Comparison of ENCODE assay signal across 8 mouse cellular contexts in the genomic region with DNA sequence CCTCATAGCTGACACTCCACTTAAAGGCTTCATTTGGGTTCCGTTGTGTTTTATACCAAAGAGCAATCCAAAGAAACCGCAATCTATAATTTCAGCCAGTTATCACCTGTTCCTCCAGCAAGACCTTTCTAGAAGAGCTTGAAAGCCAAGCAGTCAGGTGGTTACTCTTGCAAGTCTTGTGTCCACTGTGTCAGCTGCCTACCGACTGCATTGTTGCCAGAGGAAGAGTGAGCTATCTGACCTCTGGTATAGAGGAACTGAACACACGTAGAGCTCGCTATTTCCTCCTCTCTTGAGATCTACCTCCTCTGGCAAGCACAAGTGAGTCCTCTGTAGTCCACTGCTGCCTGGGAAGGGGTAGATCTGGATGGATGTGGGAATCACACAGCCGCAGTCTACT. TPM values are rescaled to one million over a fixed set of nuclear protein-coding genes. Genes with fewer than 3 reads are reported as not detected.
DNase-seq lines count a peak whose midpoint lies in the region; ATAC-seq and TF ChIP-seq lines count a peak whose summit lies in the region.

No protein-coding gene starts in this region.

- peaks cover 9% of the 10 kb centered on the region for H3K4me1 ChIP-seq in liver, postnatal 0 days (ENCODE audit: insufficient read depth)

- H3K27me3 ChIP-seq in liver, postnatal 0 days (ENCODE audit: insufficient read depth, low read length) = no peaks in the 10 kb centered on the region

- no peak for TF ChIP-seq CTCF in liver, postnatal 0 days (IDR thresholded peaks at IDR 0.05; ENCODE audit: low read depth)

- peak overlapping the region; percentile 86 for H3K4me3 ChIP-seq in liver, postnatal 0 days (ENCODE audit: low read depth, low read length)

- peak; percentile 14 for DNase-seq in embryo, embryonic 10 days (ENCODE audit: low spot score)
- no peak for DNase-seq in embryo, embryonic 9.5 days (ENCODE audit: extremely low spot score)
- peak; percentile 10 for DNase-seq in MEL-GATA-1-ER (ENCODE audit: extremely low read depth, low read depth)
- peak; percentile 22 for DNase-seq in liver, postnatal 0 days
- DNase-seq in cerebellum, adult 11 months = no peak
- no peak for DNase-seq in frontal cortex, postnatal 14 days (ENCODE audit: low spot score in 2 of 2)
- no peak for DNase-seq in cerebellum, adult 18-20 months

- peaks cover 24% of the 10 kb centered on the region for H3K36me3 ChIP-seq in liver, postnatal 0 days (replicated peaks; ENCODE audit: insufficient read depth, low read length)

- no peaks in the 10 kb centered on the region for H3K9me3 ChIP-seq in liver, postnatal 0 days (ENCODE audit: low read length)

- H3K4me2 ChIP-seq in liver, postnatal 0 days (ENCODE audit: low read depth, low read length) = peak overlapping the region; percentile 90

- peak overlapping the region; percentile 93 for H3K9ac ChIP-seq in liver, postnatal 0 days (replicated peaks)

- TF ChIP-seq EP300 in liver, postnatal 0 days (IDR thresholded peaks at IDR 0.05; ENCODE audit: low read depth) = no peak

- 29% methylated on average over 6 of the region's 6 CpGs for WGBS in liver, postnatal 0 days (ENCODE audit: insufficient replicate concordance)

- peak overlapping the region; percentile 67 for H3K27ac ChIP-seq in liver, postnatal 0 days (ENCODE audit: low read depth)

- peak; percentile 33 for ATAC-seq in granulocyte monocyte progenitor cell, adult 5-6 weeks (replicated peaks; ENCODE audit: poor library complexity, severe bottlenecking)
- ATAC-seq in liver, postnatal 0 days = no peak

RNA-seq across cellular contexts. Expression of gene Cdkn3, which starts 0.8 kb away (rescaled TPM):
- total RNA-seq in granulocyte monocyte progenitor cell, adult 5-6 weeks (2014; fragmentation: Nextera tagmentation) = 16.5 and 38.8 TPM in 2 replicates
- total RNA-seq in granulocyte monocyte progenitor cell, adult 5-6 weeks (2017) = 26.6 and 39.0 TPM in 2 replicates
- polyA plus RNA-seq in liver, postnatal 0 days (2015; fragmentation: Nextera tagmentation; extraction: Ambion mirVana) = 70.1 and 72.9 TPM in 2 replicates

RNA-seq across cellular contexts. Expression of gene Cnih1, which starts 27.0 kb away (rescaled TPM):
- 109 and 141 TPM in 2 replicates for total RNA-seq in granulocyte monocyte progenitor cell, adult 5-6 weeks (2014; fragmentation: Nextera tagmentation)
- total RNA-seq in granulocyte monocyte progenitor cell, adult 5-6 weeks (2017) = 69.1 and 74.7 TPM in 2 replicates
- 86.8 and 90.7 TPM in 2 replicates for polyA plus RNA-seq in liver, postnatal 0 days (2015; fragmentation: Nextera tagmentation; extraction: Ambion mirVana)

Comparison
In these comparisons a context has a peak if more than half of its experiments do, and no peak if none do; other contexts are left out.
1. DNase-seq: peak in embryo, embryonic 10 days (single experiment), MEL-GATA-1-ER (single experiment) and liver, postnatal 0 days (single experiment); none in embryo, embryonic 9.5 days (single experiment), cerebellum, adult 11 months (single experiment), frontal cortex, postnatal 14 days (0 of 2) and cerebellum, adult 18-20 months (0 of 2).